Mouse (Mus musculus) kidney, adult 2 months (tissue): ENCODE results near the gene Ddost.

Source experiments
- CTCF ChIP-seq: fragments of 200-500 bp; conservative IDR thresholded peaks from 2 replicates; pipeline ENCODE4 v1.5.1; 2011; ENCODE audit warnings: low read depth, mild to moderate bottlenecking, control low read depth, low read length, moderate library complexity, mixed read lengths; ENCODE audit not compliant: insufficient read depth, insufficient read length
- POLR2A ChIP-seq: fragments of 200-500 bp; IDR thresholded peaks from one replicate; pipeline ENCODE4 v1.6.1; 2011; ENCODE audit warnings: low read depth, low read length, control low read depth

GRCm38 (mm10) chr4:138258663-138259062 lies 45.9 kb upstream of the Ddost start:
- TF ChIP-seq POLR2A = no peak
- TF ChIP-seq CTCF = no peak
